Mouse (Mus musculus) splenic B cell, adult 2 months (primary cell): ENCODE results near the gene Cox4i1.
"Not testable (repeated sequence)": the region's sequence is repeated elsewhere in the genome, so short reads cannot be mapped to it uniquely, and the experiment has no call there.

ENCODE experiments used
- DNase-seq: peaks from one replicate; pipeline ENCODE4 v3.0.0-alpha.2; 2011; ENCODE audit warnings: low read depth, low spot score
- H3K27me3 ChIP-seq: 2 replicates; pipeline ENCODE4 v1.6.1; 2012; ENCODE audit warnings: mild to moderate bottlenecking, low read length, moderate library complexity, mixed read lengths; ENCODE audit not compliant: control insufficient read depth, poor library complexity, insufficient read depth, severe bottlenecking
- H3K36me3 ChIP-seq: 2 replicates; pipeline ENCODE4 v1.6.1; 2012; ENCODE audit warnings: mild to moderate bottlenecking, low read length, moderate library complexity, mixed read lengths; ENCODE audit not compliant: control insufficient read depth, poor library complexity, insufficient read depth, severe bottlenecking

Gene Cox4i1

DNA sequence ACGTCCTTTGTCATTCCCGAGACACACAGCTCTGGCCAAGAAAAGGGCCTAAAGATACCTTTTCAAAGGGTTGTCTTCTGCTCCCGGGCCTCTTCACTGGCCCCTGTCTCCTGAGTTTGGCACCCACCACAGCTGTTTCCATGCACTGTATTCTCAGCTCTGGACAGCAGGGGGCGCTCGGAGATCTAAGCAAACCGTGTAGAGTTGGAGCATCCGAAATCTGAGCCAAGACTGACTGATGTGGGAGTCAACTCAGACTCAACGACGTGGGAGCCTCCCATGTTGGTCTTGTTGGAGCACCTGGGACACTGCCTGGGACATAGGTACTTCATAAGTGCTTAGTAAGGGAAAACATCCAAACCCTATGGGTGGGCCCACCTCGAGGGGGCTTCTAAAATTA lies 10.4 kb downstream of the Cox4i1 start:
- Histone ChIP-seq H3K27me3 (no peaks in the 10 kb centered on the region), H3K36me3 (no peaks in the 10 kb centered on the region)
- DNase-seq, result peak; percentile 90

- no peak for DNase-seq
- Histone ChIP-seq H3K27me3 (no peaks in the 10 kb centered on the region), H3K36me3 (no peaks in the 10 kb centered on the region)
Measured at GRCm38 (mm10) chr8:120679629-120680387, 11.8 kb downstream of the Cox4i1 start.

DNA sequence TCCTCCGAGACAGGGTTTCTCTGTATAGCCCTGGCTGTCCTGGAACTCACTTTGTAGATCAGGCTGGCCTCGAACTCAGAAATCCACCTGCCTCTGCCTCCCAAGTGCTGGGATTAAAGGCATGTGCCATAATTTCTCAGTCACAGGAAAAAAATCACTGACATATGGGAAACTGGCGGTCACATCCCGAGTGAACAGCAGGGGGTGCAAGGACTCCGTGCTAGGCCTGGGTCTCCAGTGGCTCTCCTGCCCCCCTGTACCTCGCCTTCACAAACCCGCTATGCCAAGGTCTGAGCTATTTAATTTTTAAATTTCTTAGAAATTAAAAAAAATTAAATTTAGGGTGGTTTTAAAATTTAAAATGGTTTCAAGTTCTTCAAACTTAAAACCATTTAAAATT lies 12.4 kb downstream of the Cox4i1 start:
- not testable (repeated sequence) for H3K36me3 ChIP-seq, H3K27me3 ChIP-seq
- peak; percentile 78 for DNase-seq

DNA sequence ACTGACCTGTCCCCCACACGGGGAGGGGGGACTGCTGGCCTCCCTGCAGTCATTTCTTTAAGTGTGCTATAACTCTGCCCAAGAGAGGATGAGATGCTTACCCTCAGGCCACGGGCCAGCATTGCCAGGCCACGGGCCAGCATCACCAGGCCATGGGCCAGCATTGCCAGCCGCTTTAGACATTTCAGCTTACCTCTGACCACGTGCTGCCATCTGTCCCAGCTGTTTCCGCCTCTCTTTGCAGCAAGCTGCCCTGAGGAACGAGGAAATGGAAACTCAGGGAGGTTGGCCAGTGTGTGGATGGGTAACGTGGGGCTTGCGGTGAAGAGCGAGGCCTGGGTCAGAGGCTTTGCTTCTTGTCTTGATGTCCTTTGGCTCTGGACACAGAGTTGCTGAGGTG lies 13.1 kb downstream of the Cox4i1 start:
- Histone ChIP-seq H3K36me3 (no peaks in the 10 kb centered on the region), H3K27me3 (no peaks in the 10 kb centered on the region)
- no peak for DNase-seq

- peak; percentile 92 for DNase-seq
- H3K36me3 ChIP-seq, result no peaks in the 10 kb centered on the region
- H3K27me3 ChIP-seq, result no peaks in the 10 kb centered on the region
Measured at GRCm38 (mm10) chr8:120683602-120684001, 15.6 kb downstream of the Cox4i1 start.

- Histone ChIP-seq H3K36me3 (no peaks in the 10 kb centered on the region), H3K27me3 (no peaks in the 10 kb centered on the region)
- DNase-seq, result no peak
Measured at GRCm38 (mm10) chr8:120684082-120684481, 16.1 kb downstream of the Cox4i1 start.

DNA sequence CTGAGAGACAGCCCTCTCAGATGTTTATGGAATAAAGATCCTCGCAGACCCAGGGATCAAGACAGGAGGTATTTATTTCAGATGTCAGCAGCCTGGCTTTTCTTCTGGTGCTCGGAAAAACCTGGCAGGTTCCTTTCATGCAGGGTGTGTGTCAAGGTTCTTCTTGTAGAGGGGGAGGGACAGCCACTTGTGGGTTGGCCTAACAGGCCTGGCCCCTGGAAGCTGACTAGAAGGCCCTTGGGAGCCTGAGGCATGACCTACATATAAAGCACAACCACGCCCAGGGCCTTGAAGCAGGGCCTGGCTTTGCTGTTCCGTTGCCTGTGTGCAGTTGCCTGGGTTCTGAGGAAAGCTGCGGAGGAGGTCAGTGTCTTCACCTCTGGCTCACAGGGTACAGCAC lies 17.1 kb downstream of the Cox4i1 start:
- no peaks in the 10 kb centered on the region for H3K27me3 ChIP-seq
- peak; percentile 43 for DNase-seq
- no peaks in the 10 kb centered on the region for H3K36me3 ChIP-seq

- H3K36me3 ChIP-seq, result no peaks in the 10 kb centered on the region
- no peak for DNase-seq
Measured at GRCm38 (mm10) chr8:120685591-120685990, 17.6 kb downstream of the Cox4i1 start.

GRCm38 (mm10) chr8:120686051-120686450 lies 18.0 kb downstream of the Cox4i1 start:
- H3K27me3 ChIP-seq, result no peaks in the 10 kb centered on the region
- DNase-seq, result no peak
- no peaks in the 10 kb centered on the region for H3K36me3 ChIP-seq

More at GRCm38 (mm10) chr8:120685591-120685990, 17.6 kb downstream of the Cox4i1 start:
- no peaks in the 10 kb centered on the region for H3K27me3 ChIP-seq

DNA sequence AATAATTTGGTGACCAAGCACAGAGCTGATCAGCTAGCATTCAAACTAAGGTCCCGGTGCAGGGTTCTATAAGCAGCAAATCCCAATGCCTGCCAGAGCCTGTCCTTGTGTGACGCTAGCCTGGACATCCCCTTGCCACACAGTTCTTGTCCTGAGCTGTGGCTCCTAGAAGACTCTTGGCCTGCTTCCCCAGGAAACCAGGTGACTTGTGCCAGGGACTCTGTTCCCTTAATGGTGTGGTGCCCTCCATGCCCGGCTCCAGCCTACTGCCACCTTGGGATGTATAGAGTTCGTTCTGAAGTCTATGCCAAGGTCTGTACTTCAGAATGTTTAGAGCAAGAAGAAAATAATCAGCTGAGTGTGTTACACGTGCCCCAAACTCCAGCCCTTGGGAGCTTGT lies 18.6 kb downstream of the Cox4i1 start:
- DNase-seq, result no peak
- H3K27me3 ChIP-seq, result no peaks in the 10 kb centered on the region

DNA sequence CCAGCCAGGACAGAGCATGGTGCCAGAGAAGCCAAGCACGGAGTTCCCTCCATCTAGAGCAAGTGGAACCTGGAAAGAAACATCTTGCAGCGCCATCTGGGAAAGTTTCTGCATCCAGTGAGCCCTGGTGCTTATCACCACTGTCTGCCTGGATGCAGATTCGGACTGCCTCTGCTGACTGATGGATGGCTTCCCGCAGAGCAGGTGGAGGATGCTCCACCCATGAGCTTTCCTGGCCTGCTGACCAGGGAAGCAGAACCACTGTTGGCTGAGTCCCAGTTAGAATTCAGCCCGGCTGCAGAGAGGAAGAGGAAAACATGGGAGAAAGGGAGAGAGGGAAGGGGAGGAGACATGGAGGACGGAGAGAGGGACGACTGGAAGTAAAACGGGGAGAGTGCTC lies 19.8 kb downstream of the Cox4i1 start:
- Histone ChIP-seq H3K27me3 (no peaks in the 10 kb centered on the region), H3K36me3 (no peaks in the 10 kb centered on the region)
- no peak for DNase-seq

More for the DNA sequence above, 18.6 kb downstream of the Cox4i1 start:
- H3K36me3 ChIP-seq, result no peaks in the 10 kb centered on the region

GRCm38 (mm10) chr8:120688511-120688910 lies 20.5 kb downstream of the Cox4i1 start:
- H3K36me3 ChIP-seq, result no peaks in the 10 kb centered on the region
- no peaks in the 10 kb centered on the region for H3K27me3 ChIP-seq
- no peak for DNase-seq

- no peak for DNase-seq
- no peaks in the 10 kb centered on the region for H3K27me3 ChIP-seq
Measured at GRCm38 (mm10) chr8:120692934-120693333, 24.9 kb downstream of the Cox4i1 start.

DNA sequence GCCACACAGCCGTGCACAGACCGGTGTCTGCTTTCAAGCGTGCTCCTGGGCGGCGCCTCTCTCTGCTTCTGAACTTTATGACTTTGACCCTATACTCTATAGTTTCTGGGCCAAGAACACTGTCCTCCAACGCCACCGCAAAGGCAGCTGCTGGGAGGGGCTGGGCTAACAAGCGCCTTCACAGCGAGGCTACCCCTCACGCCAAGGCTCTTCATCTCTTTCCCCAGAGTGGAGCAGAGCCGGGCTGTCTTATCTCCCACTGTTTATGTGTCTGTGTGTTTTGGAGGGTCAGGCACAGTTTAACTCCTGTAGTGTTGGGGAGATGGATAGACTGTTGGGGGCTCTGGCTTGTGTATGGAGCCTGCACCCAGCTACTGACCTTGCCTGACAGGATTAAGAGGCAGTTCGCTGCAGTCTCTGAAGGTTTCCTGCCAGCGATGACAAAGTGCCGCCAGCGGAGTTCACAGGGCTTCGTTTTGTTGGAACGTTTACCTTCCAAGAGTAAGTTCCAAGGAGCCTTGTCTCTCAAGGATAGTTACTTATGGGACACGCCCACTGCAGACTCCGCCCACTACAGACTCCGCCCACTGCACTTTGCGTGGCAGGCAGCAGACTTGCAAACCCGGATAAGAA lies 26.0 kb downstream of the Cox4i1 start:
- no peaks in the 10 kb centered on the region for H3K36me3 ChIP-seq
- DNase-seq, result peak; percentile 61
- no peaks in the 10 kb centered on the region for H3K27me3 ChIP-seq

More at GRCm38 (mm10) chr8:120692934-120693333, 24.9 kb downstream of the Cox4i1 start:
- H3K36me3 ChIP-seq, result no peaks in the 10 kb centered on the region

- DNase-seq, result no peak
- H3K27me3 ChIP-seq, result no peaks in the 10 kb centered on the region
- no peaks in the 10 kb centered on the region for H3K36me3 ChIP-seq
Measured at GRCm38 (mm10) chr8:120696401-120697153, 28.6 kb downstream of the Cox4i1 start.
